Mouse (Mus musculus) neutrophil, adult 5-6 weeks (primary cell): ENCODE measurements around the gene Osbpl9. TPM values are rescaled to one million over a fixed set of nuclear protein-coding genes. Genes with fewer than 3 reads are reported as not detected.

Source experiments
- ATAC-seq: fragments of 151-379, 151-347 bp; 2 replicates; pipeline ENCODE4 v1.8.0; 2017; ENCODE audit warnings: mild to moderate bottlenecking, moderate TSS enrichment; ENCODE audit not compliant: insufficient number of reproducible peaks, poor library complexity, low FRiP score, severe bottlenecking; ENCODE audit errors: extremely low read depth
- total RNA-seq: library from RNA; stranded (forward); fragments of 200-1000 nt; gene quantifications from 2 replicates; pipeline ENCODE4 v1.2.3, GENCODE M21; 2017

Gene Osbpl9
- total RNA-seq, 1 experiment from 2014 or later = 343 TPM

DNA sequence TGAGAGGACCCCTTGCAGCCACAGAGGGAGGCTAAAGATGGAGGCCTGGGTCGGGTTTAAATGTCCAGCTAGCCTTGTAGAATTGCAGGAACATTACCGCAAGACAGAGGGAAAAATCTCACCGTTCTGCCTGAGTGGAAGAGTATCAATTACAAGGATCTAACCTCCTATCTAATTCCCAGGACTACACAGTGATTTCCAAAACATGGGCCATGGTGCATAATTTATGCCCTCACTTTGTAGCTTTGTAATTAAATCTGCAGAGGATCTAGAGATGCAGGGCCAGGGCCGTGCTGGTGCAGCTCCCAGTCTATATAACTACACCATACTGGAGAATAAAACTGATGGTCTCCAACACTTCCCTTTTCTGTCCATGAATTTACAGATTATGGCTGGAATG is 8.8 kb upstream of the Osbpl9 start:
- ATAC-seq = no peak

DNA sequence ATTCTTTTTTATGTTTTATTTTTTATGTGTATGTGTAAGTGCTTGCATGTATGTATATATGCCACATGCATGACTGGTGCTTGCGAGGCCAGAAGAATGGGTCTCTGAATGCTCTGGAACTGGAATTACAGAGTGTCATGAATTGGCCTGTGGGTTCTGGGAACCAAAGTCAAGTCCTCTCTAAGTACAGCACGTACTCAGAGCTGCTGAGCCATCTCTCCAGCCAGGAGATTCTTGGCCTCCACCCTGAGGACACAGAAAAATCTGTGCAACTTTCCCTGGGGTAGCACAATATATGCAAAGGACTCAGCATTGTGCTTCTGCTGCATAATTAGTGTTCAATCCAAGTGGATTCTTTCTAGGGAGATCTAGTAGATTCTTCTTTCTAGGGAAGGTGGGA is 8.2 kb upstream of the Osbpl9 start:
- no peak for ATAC-seq

DNA sequence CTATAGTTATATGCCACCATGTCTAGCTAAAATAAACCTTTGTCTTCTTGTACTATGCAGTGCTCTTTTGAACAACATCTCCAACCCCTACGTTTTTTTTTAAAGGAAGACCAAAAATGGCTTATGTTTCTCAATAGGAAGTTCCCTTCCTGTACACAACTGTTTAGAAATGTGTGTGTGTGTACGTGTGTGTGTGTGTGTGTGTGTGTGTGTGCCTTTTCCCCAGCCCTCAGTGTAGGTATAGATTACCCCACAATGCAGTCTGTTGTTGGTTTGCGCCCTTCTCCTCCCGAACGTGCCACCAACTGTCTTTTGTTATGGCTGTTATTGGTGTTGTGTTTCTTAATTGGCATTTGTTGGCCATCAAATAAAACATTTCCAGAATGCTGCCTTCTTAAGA is 5.5 kb upstream of the Osbpl9 start:
- peak; percentile 64 for ATAC-seq

DNA sequence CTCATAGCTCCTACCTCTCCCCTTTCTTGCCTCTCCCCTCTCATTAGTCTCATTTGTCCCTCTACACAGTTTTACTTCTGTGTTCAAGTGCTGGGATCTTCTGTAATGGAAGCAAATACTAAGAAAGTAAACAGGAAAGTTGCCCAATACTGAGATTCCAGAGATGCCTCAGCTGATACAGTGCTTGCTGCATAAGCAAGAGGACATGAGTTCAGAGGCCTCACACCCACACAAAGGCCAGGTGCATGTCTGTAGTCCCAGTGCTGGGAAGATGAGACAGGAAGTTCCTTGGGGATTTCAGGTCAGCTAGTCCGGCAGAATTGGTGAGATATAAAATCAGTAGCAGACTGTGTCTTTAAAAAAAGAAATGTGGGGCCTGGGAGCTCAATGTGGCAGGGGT is 2.3 kb upstream of the Osbpl9 start:
- ATAC-seq = no peak

DNA sequence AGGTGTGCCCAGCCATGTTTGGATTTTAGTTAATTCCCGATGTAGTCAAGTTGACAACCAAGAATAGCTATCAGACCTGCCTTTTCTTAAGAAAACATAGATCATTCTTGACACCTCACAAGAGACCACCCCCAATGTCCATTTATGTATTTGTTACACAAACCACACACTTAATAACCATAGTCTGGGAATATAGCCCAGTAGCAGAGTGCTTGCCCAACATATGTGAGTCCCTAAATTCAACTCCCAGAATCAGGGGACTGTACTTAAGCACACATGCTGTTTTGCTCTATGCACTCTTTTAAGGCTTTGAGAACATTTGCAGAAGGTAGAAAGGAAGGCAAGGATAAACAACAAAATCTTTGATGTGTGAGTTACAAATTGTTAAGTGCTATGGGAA is 1.9 kb upstream of the Osbpl9 start:
- no peak for ATAC-seq

DNA sequence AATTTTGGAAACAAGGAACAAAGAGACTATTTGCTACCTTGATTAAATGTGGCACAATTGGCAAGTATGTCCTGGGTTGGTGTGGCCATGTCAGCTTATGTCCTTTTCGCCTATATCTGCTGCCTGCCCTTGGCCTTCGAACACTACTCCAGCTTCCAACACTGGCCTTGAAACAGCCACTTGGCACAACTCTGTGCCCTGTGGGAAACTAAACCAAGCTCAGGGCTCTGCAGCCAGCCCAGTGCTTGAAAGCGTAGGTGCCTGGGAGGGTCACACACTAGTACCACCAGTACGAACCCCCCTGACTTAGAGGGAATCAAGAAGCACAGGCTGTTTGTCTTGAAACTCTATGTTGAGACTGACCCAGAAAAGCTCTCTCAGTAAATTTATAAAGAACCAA is 3.0 kb downstream of the Osbpl9 start:
- no peak for ATAC-seq

DNA sequence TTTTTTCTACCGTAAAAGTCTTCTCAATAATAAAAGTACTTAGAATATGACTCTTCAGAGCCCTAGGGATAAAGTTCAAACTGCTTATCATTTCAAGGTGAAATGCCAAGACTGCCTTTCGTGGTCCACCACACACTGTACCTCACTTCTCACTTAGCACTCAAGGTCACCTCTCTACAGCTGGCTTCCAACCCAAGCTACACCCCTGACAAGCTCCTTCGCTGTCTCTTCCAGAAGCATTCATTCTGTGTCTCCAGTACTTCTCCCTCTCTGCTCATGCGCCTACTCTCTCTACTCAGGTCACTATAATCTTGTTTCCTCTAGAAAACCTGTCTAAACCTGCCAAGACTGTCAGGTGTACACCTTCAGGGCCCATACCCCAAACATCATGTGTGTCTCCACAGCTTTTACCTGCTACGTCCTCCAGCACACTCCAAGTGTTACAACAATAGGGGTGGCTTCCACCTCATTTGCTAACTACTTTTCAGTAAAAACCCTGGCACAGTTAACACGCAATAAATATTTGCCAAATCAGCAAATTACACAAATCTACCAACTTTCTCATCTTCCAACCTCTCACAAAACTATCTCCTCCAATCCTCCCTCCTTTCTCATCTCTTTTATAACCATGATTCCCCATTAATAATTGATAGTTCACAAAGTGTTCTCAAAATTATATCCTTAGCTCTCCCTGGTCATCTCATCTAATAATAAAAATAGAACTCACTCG is 6.0 kb downstream of the Osbpl9 start:
- no peak for ATAC-seq

DNA sequence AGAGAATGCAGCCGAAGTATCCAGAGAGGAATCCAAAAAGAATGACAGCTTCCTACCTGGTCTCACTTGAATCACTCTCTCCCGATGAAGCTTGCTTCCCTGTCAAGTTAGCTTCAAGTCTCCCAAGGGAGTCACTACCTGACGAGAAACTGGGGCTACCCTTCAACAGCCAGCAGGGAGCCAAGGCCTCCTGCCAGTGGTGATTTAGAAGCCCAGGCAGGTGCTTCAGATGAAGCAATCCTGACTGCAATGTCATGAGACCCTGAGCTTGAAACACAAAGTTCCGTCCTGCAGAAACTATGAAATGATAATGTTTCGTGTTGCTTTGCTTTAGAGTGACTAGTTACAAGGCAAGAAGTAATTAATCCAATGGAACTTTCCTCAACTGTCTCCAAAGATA is 8.2 kb downstream of the Osbpl9 start:
- ATAC-seq = no peak

DNA sequence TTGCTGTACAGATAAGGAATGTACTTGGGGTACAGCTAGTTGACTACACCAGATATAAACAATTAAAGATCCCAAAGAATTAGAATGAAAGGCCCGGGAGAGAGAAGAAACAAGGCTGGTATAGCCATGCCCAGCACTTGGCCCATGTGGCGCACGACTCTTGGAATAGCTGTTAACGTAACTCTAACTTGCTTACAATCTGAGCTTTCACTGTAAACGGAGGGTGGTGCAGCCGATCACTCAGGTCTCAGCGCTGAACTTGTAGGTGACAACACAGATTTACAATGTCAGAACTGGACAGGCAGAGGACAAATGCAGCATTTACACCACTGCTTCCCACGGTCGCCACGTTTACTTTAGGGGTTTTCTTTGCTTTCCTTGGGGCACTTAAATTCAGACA is 10.5 kb downstream of the Osbpl9 start:
- no peak for ATAC-seq

DNA sequence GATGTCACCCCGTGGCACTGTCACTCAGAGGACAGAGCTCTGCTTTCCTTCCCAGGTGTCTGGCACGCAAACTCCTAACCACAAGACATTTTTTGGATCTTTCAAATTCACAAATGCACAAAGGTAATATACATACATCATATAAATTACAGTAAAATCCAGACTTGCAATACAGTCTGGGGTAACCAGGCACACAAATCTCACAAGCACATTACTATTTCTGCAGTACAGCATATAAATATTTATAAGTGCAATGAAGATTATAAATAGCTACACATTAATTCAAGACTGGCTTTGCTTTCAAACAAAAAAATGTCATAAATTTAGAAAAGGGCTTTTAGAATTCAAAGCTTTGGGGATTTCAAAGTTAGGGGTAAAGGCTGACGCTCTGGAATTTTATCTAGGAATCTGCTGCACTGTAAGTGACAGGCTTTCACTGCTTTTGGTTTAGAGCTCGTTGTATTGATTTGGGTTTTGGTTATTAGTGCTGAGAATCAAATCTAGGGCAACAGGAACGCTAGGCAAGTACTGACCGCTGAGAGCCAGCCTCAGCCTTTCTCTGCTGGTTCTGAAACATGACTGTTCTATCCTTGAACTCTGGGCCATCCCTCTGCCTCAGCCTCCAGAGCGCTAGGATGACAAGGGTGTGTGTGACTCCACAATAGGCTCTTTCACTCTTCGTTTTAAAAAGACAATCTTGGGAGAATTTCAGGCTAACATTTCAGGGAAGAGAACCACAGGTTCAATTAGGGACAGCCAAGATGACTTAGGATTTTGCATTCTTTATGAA is 16.3 kb downstream of the Osbpl9 start:
- ATAC-seq = no peak

DNA sequence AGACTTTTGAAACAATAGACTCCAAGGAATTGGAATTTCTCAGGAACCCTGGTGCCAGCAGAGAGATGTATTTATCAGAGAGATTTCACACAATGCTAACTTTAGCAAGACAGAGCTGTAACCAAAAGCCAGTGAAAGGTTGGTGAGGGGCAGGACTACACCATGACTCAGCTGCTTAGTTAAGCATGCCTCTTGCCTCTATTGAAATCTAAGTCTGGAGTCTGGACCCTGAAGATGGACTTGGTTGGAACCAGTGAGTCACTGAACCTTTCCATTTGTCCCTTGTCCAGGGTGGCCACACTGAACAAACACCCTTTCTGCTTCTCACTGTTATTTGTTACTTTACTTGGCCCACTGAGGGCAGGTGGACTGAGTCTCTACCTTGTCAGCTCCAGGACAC is 26.4 kb downstream of the Osbpl9 start:
- ATAC-seq = no peak

DNA sequence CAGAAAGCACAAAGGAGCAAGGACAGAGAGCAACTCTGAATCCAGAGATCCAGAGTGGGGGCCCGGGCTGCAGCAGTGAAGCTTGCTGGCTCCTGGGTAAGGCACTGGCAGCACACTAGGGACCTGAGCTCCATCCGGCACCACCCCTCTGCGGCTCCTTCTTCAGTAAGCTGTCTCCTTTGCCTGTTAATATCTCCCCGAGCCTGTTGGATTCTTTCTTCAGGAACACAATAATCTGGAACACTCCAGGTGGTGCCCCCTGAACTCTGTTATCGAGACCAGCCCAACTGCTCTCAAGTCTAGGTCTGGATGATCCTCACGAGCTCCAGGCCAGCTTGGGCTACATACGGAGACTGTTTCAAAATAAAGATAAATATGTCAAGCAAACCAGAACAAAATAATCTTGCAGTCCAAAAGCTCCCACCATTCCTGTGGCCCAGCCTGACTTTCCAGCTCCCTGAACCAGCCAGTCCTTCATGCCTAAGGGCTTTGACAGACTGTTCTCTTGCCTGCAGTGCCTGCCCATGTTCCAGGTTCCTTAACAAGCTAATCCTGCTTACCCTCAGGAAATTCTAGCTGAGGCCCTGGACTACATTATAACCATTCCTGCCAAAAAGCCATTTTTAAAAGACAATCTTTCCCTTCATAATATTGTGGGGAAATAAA is 28.2 kb downstream of the Osbpl9 start:
- no peak for ATAC-seq

DNA sequence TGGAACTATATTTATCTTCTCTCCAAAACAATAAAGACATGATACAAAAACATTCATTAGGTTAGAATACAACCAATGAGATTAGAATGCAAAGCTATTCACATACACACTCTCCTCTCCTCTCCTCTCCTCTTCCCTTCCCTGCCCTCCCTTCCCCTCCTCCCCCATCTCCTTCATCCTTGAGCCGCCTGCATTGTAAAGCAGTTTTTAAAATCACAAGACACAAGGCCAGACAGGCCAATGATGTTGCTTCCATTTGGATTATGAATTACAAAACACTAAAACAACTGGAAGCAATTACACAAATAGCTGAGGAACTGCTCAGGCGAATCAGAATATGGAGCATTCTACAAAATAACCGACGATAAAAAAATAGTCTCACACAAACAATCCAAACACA is 28.7 kb downstream of the Osbpl9 start:
- no peak for ATAC-seq

DNA sequence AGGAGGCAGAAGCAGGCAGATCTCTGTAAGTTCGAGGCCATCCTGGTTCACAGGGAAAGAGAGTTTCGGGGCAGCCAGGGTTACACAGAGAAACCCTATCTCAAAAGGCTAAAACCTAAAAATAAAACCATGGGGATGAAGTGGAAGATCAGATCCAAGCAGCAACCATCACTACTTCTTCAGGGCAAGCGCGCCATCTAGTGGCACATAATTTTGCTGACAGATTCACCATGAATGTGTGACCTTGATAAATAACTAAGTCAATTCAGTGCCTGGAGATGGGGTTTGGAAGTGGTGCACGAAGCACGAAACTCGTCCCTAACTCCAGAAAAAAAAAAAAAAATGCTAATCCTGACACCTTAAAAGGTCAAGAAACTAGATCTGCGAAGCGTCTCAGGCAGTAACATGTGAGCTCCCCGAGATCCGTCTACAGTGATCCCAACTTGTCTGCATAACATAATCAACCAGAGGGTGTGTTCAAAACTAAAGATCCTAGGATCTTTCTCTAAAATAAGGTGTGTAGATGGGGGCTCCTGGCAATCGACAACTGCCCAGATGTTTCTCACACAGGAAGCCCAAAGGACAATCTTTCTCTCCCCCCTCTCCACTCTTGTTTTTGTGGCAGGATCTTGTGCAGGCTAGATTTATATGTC is 36.4 kb downstream of the Osbpl9 start:
- ATAC-seq = peak; percentile 61; the same call in 1 of the 2 replicates

DNA sequence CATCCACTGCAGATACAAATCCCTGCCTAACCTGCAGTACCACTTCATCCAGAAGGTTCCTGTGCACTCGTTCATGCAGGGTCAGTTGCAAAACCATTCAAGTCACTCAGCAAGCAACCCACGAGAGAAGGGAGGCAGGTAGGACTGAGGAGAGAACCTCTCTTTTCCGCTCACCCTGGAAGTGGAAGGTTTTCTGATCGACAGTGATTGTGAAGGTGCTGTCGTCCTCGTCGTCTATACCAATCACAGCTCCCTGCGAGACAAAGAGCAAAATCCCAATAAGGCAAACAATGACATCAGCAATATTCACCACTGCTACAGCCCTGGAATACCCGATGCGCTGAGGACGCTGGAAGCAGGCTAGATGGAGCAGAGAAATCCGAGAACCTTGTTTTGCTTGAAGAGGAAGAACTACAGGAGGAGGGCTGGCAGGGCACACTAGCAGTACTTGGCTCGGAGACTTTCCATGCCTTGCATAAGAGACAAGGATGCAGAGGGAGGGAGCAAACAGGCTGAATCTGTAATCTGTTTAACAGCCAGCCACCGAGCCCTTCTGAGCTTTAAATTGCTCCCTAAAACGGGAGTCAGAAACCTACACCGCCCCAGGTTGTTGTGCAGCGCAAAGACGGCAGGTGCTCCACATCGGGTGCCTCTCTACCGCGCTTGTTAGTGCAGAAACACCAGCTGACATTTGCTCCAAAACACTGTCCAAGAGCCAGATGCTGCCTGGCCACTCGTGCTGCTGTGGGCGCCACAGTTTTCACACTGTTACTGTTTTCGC is 45.4 kb downstream of the Osbpl9 start:
- ATAC-seq = no peak

DNA sequence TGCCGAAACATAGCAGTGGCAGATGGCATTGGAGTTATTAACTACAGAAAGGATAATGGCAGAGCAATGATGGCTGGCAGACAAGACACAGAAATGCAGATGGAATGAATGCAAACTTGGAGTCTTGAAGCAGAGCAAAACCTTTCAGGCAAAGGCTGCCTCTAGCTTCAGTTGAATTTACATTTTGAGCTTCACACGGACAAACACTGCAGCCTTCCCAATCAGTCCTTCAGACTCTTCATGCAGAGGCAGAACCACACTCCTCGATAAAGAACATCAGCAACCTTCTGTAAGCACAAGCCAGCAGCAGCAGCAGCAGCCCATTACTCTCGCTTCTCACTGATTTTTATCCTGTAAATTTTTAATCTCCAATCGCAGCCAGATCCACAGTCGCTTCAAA is 46.0 kb downstream of the Osbpl9 start:
- no peak for ATAC-seq

DNA sequence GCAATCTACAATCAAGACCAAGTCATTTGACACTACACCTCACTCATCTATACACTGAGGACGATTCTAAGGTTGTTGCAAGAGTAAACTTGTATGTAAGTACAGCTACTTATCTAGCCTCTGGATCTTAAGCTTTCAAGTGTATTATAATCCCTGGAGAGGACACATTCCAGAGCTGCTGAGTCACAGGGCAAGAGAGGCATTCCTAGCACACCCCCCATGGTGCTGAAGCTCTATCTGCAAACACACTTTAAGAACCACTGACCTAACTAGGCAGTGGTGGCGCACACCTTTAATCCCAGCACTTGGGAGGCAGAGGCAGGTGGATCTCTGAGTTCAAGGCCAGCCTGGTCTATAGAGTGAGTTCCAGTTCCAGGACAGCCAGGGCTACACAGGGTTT is 51.9 kb downstream of the Osbpl9 start:
- no peak for ATAC-seq

DNA sequence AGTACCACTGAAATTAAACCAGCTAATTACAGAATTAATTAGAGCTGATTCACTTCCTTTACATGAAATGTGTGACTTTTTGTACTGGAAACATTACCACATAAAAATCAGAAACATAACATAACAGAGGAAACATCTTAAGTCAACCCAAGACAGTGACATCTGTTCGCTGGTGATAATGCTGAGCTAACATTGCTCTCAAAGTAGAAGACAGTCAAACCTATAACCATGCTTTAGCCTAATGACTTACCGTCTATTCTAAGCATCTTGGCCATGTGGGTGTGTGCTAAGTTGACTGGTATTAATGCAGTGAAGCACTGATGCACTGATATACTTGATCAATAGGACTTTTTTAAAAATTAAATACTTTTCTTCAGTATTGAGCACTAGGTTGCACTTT is 52.7 kb downstream of the Osbpl9 start:
- no peak for ATAC-seq
